Mouse (Mus musculus) brain, embryonic 14.5 days (tissue): ENCODE measurements around the gene Hs3st1. TPM values are rescaled to one million over a fixed set of nuclear protein-coding genes. Genes with fewer than 3 reads are reported as not detected.

Source experiments
- DNase-seq: peaks from one replicate; pipeline ENCODE4 v3.0.0-alpha.2; 2011; ENCODE audit warnings: low read depth
- CTCF ChIP-seq: fragments of 200-500 bp; IDR thresholded peaks from 2 replicates; pipeline ENCODE4 v1.5.1; 2012; ENCODE audit warnings: inconsistent platforms, mild to moderate bottlenecking, moderate library complexity, borderline replicate concordance; ENCODE audit not compliant: insufficient read depth, insufficient read length; ENCODE audit errors: extremely low read depth
- POLR2A ChIP-seq: fragments of 200-500 bp; IDR thresholded peaks from 2 replicates; pipeline ENCODE4 v1.6.1; 2012; ENCODE audit warnings: mild to moderate bottlenecking, inconsistent platforms, borderline replicate concordance; ENCODE audit not compliant: poor library complexity, insufficient read depth, insufficient read length, severe bottlenecking; ENCODE audit errors: extremely low read depth
- polyA plus RNA-seq: library from polyadenylated mRNA; depleted of rRNA; stranded (reverse); fragments of >200 nt; gene quantifications from 2 replicates; pipeline ENCODE4 v1.2.3, GENCODE M21; 2012

Gene Hs3st1
- polyA plus RNA-seq, 1 experiment: 35.6 TPM

DNA sequence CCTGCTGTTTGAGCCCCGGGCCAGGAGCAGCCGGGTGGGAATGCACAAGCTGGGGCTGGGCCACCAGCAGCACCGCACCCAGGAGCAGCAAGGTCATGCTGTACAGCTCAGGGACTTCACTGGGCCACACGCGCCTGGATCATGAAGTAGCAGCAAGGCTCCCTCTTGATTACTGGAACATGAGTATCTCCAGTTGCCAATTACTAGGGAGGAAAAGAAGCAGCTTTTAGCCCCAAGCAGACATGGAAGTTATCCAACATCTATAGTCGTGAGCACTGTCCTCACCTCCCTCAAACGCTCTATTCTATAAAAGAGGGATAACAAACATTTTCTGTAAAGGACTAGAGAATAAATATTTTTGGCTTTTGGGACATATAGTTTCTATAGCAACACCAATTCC is 140.1 kb downstream of the Hs3st1 start:
- TF ChIP-seq CTCF (no peak), POLR2A (no peak)
- DNase-seq: no peak

- TF ChIP-seq CTCF (no peak), POLR2A (no peak)
- DNase-seq: no peak
Observed at GRCm38 (mm10) chr5:39613534-39613933, 141.7 kb downstream of the Hs3st1 start.

- TF ChIP-seq POLR2A (no peak), CTCF (no peak)
Observed at GRCm38 (mm10) chr5:39612240-39612639, 143.0 kb downstream of the Hs3st1 start.

DNA sequence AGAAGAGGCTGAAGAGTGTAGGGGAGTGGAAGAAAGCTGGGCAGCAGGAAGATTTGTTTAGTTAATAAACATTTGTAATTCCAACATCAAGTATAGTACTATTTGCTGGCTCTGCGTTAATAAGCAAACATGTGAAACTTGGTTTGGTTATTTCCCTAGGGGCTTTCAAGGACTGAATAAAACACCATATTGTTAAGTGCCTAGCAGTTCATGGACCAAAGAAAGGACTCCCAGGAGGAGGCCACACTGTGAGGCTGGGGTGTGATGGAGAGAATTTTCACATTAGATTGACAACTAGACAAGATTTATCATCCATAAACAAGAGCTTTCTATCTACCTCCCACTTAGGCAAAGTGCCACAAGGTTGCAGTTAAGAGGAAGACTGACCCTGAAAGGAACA is 147.0 kb downstream of the Hs3st1 start:
- DNase-seq: no peak
- no peak for TF ChIP-seq CTCF
- TF ChIP-seq POLR2A: no peak

More at GRCm38 (mm10) chr5:39612240-39612639, 143.0 kb downstream of the Hs3st1 start:
- DNase-seq: no peak

GRCm38 (mm10) chr5:39594737-39595136 is 160.5 kb downstream of the Hs3st1 start:
- TF ChIP-seq POLR2A (no peak), CTCF (no peak)
- no peak for DNase-seq
